Mouse (Mus musculus) CH12.LX (cell line): ENCODE measurements around the gene Hspb11. TPM values are rescaled to one million over a fixed set of nuclear protein-coding genes. Genes with fewer than 3 reads are reported as not detected.

ENCODE experiments used
- DNase-seq: peaks from one replicate; pipeline ENCODE4 v3.0.0-alpha.2; 2013; ENCODE audit errors: extremely low read depth
- H3K27ac ChIP-seq: 2 replicates; pipeline ENCODE4 v1.5.1; 2012; ENCODE audit warnings: low read depth, mild to moderate bottlenecking, control low read depth, moderate library complexity; ENCODE audit not compliant: insufficient read depth
- H3K27me3 ChIP-seq: replicated peaks from 2 replicates; pipeline ENCODE3; 2012; ENCODE audit warnings: inconsistent platforms
- H3K36me3 ChIP-seq, 2 experiments: replicated peaks in 1 of 2; 2 replicates each; pipeline versions ENCODE3 to v1.6.1; 2012; ENCODE audit warnings: inconsistent platforms in 1 of 2, low read length in 1 of 2, mild to moderate bottlenecking in 1 of 2, mixed read lengths in 1 of 2, moderate library complexity in 1 of 2; ENCODE audit not compliant: control insufficient read depth in 1 of 2, insufficient read depth in 1 of 2
- H3K4me1 ChIP-seq, 2 experiments: 2 replicates each; pipeline ENCODE4 v1.6.1; 2012; ENCODE audit warnings: inconsistent platforms in 1 of 2, moderate library complexity in 1 of 2; ENCODE audit not compliant: insufficient read depth in 2 of 2, control insufficient read depth in 1 of 2
- H3K4me2 ChIP-seq: 2 replicates; pipeline ENCODE4 v1.6.1; 2012; ENCODE audit warnings: low read depth, mild to moderate bottlenecking, control low read depth; ENCODE audit not compliant: poor library complexity, insufficient read depth, severe bottlenecking
- H3K4me3 ChIP-seq, 3 experiments: fragments of 150-350 bp in 1 of 3; sonication (generic) in 1 of 3; replicated peaks in 1 of 3; 2 replicates each; pipeline versions ENCODE3 to v1.5.1; 2011 to 2012; ENCODE audit warnings: low read depth in 2 of 3, low read length in 2 of 3, mild to moderate bottlenecking in 2 of 3, moderate library complexity in 2 of 3, control low read depth in 1 of 3, improper control_type of control experiment in 1 of 3, inconsistent platforms in 1 of 3, mixed read lengths in 1 of 3; ENCODE audit not compliant: poor library complexity in 1 of 3
- H3K79me2 ChIP-seq: replicated peaks from 2 replicates; pipeline ENCODE4 v1.6.1; 2012; ENCODE audit warnings: mild to moderate bottlenecking, moderate library complexity; ENCODE audit not compliant: control insufficient read depth, poor library complexity, insufficient read depth, severe bottlenecking; ENCODE audit errors: extremely low read depth
- H3K9ac ChIP-seq: 2 replicates; pipeline ENCODE4 v1.6.1; 2012; ENCODE audit warnings: low read depth, mild to moderate bottlenecking, control low read depth, moderate library complexity; ENCODE audit not compliant: insufficient read depth
- H3K9me3 ChIP-seq: replicated peaks from 2 replicates; pipeline ENCODE3; 2012; ENCODE audit warnings: low read length, inconsistent platforms, mixed read lengths
- CHD2 ChIP-seq: IDR thresholded peaks from 2 replicates; pipeline ENCODE4 v1.6.1; 2011; ENCODE audit warnings: low read length, improper control_type of control experiment
- ELF1 ChIP-seq: IDR thresholded peaks from 2 replicates; pipeline ENCODE4 v1.6.1; 2014; ENCODE audit warnings: low read depth, mild to moderate bottlenecking, inconsistent platforms, low read length, improper control_type of control experiment
- EP300 ChIP-seq: IDR thresholded peaks from 2 replicates; pipeline ENCODE4 v1.6.1; 2011; ENCODE audit warnings: low read length, improper control_type of control experiment
- ETS1 ChIP-seq: conservative IDR thresholded peaks from 2 replicates; pipeline ENCODE4 v1.6.1; 2012; ENCODE audit warnings: low read depth, mild to moderate bottlenecking, inconsistent platforms, low read length, improper control_type of control experiment, moderate library complexity
- HCFC1 ChIP-seq: IDR thresholded peaks from 2 replicates; pipeline ENCODE4 v1.6.1; 2012; ENCODE audit warnings: low read depth, mild to moderate bottlenecking, inconsistent platforms, low read length, improper control_type of control experiment
- IRF4 ChIP-seq: IDR thresholded peaks from 2 replicates; pipeline ENCODE4 v1.6.1; 2014; ENCODE audit warnings: low read depth, mild to moderate bottlenecking, inconsistent platforms, low read length, improper control_type of control experiment
- JUND ChIP-seq: conservative IDR thresholded peaks from 2 replicates; pipeline ENCODE4 v1.6.1; 2011; ENCODE audit warnings: low read depth, low read length, improper control_type of control experiment
- KAT2A ChIP-seq: IDR thresholded peaks from 2 replicates; pipeline ENCODE4 v1.6.1; 2012; ENCODE audit warnings: low read length, improper control_type of control experiment, inconsistent platforms; ENCODE audit not compliant: insufficient replicate concordance
- MAFK ChIP-seq: IDR thresholded peaks from 2 replicates; pipeline ENCODE4 v1.6.1; 2011; ENCODE audit warnings: low read length, improper control_type of control experiment; ENCODE audit not compliant: insufficient replicate concordance
- MAX ChIP-seq: IDR thresholded peaks from 2 replicates; pipeline ENCODE4 v1.6.1; 2011; ENCODE audit warnings: low read length, improper control_type of control experiment
- MAZ ChIP-seq: IDR thresholded peaks from 2 replicates; pipeline ENCODE4 v1.6.1; 2012; ENCODE audit warnings: low read depth, mild to moderate bottlenecking, inconsistent platforms, low read length, improper control_type of control experiment, moderate library complexity
- MEF2A ChIP-seq: IDR thresholded peaks from 2 replicates; pipeline ENCODE4 v1.6.1; 2014; ENCODE audit warnings: low read depth, mild to moderate bottlenecking, inconsistent platforms, low read length, improper control_type of control experiment, borderline replicate concordance
- MYC ChIP-seq: IDR thresholded peaks from 2 replicates; pipeline ENCODE4 v1.6.1; 2011; ENCODE audit warnings: low read depth, mild to moderate bottlenecking, improper control_type of control experiment, low read length
- NELFE ChIP-seq: IDR thresholded peaks from 2 replicates; pipeline ENCODE4 v1.6.1; 2011; ENCODE audit warnings: low read depth, low read length, improper control_type of control experiment
- PAX5 ChIP-seq: IDR thresholded peaks from 2 replicates; pipeline ENCODE4 v1.6.1; 2012; ENCODE audit warnings: low read length, inconsistent platforms, mixed read lengths
- POLR2A ChIP-seq: IDR thresholded peaks from 2 replicates; pipeline ENCODE4 v1.6.1; 2011; ENCODE audit warnings: low read depth, mild to moderate bottlenecking, improper control_type of control experiment, low read length
- RAD21 ChIP-seq: IDR thresholded peaks from 2 replicates; pipeline ENCODE4 v1.6.1; 2011; ENCODE audit warnings: low read depth, mild to moderate bottlenecking, low read length, improper control_type of control experiment, moderate library complexity
- TBP ChIP-seq: conservative IDR thresholded peaks from 2 replicates; pipeline ENCODE4 v1.6.1; 2011; ENCODE audit warnings: low read depth, low read length, improper control_type of control experiment
- USF1 ChIP-seq: IDR thresholded peaks from 2 replicates; pipeline ENCODE4 v1.6.1; 2014; ENCODE audit warnings: low read depth, mild to moderate bottlenecking, inconsistent platforms, low read length, improper control_type of control experiment
- USF2 ChIP-seq: conservative IDR thresholded peaks from 2 replicates; pipeline ENCODE4 v1.6.1; 2011; ENCODE audit warnings: low read depth, low read length, improper control_type of control experiment
- ZC3H11A ChIP-seq: IDR thresholded peaks from 2 replicates; pipeline ENCODE4 v1.6.1; 2012; ENCODE audit warnings: low read depth, mild to moderate bottlenecking, inconsistent platforms, low read length, improper control_type of control experiment
- ZKSCAN1 ChIP-seq: IDR thresholded peaks from 2 replicates; pipeline ENCODE4 v1.6.1; 2012; ENCODE audit warnings: low read depth, inconsistent platforms, low read length, improper control_type of control experiment, borderline replicate concordance
- ZMIZ1 ChIP-seq: IDR thresholded peaks from 2 replicates; pipeline ENCODE4 v1.6.1; 2012; ENCODE audit warnings: low read depth, mild to moderate bottlenecking, inconsistent platforms, low read length, improper control_type of control experiment
- ZNF384 ChIP-seq: IDR thresholded peaks from 2 replicates; pipeline ENCODE4 v1.6.1; 2012; ENCODE audit warnings: low read depth, low read length, improper control_type of control experiment, inconsistent platforms
- dilution Hi-C: fragments of 300-500 bp; cut with MboI; formaldehyde crosslinking; loops from 2 replicates; pipeline ENCODE4 v1.14.3; 2020; ENCODE audit warnings: low sequenced_read_pairs; ENCODE audit not compliant: extremely low pct_unique_long_range_greater_than_20kb, extremely low pct_ligation_motif_present
- in situ Hi-C: fragments of 300-500 bp; cut with MboI; formaldehyde crosslinking; loops from 3 replicates; pipeline ENCODE4 v1.14.3; 2019; ENCODE audit warnings: low sequenced_read_pairs, low pct_ligation_motif_present, low pct_unique_long_range_greater_than_20kb, mixed read lengths
- polyA plus RNA-seq: library from polyadenylated mRNA; unstranded; fragments of >175 nt; gene quantifications from 2 replicates; pipeline ENCODE4 v1.2.1, GENCODE M21; 2012; ENCODE audit warnings: low read depth; ENCODE audit not compliant: insufficient read length
- total RNA-seq, 2 experiments: library from RNA; depleted of rRNA; stranded (reverse); fragments of 300-350 nt in 1 of 2; fragments of >200 nt in 1 of 2; gene quantifications; 2 replicates each; pipeline ENCODE4 v1.2.3; 2012 to 2014

The Hspb11 gene
- total and polyA plus RNA-seq, 3 experiments, result 19.7 to 46.3 (median 38.7) TPM

- no peak overlapping the region for H3K4me2 ChIP-seq
- H3K27me3 ChIP-seq, result no peaks in the 10 kb centered on the region
- H3K9me3 ChIP-seq, result no peaks in the 10 kb centered on the region
- DNase-seq, result no peak
- no peak for TF ChIP-seq JUND
- no peak for TF ChIP-seq CHD2
- TF ChIP-seq ETS1, result no peak
- no peak for TF ChIP-seq EP300
- TF ChIP-seq TBP, result no peak
- TF ChIP-seq ZMIZ1, result no peak
- TF ChIP-seq NELFE, result no peak
- TF ChIP-seq MAX, result no peak
- no peak for TF ChIP-seq ZKSCAN1
- no peak for TF ChIP-seq ELF1
- no peak for TF ChIP-seq ZNF384
- TF ChIP-seq RAD21, result no peak
- TF ChIP-seq ZC3H11A, result no peak
- TF ChIP-seq IRF4, result no peak
- TF ChIP-seq, all 38 proteins: peak for 0
- H3K4me3 ChIP-seq, result no peak overlapping the region
- no peaks in the 10 kb centered on the region for H3K4me1 ChIP-seq
- no peak overlapping the region for H3K9ac ChIP-seq
- peaks cover 39 to 73% of the 10 kb centered on the region in 2 experiments for H3K36me3 ChIP-seq
- dilution Hi-C loops (no loop called here), in situ Hi-C loops (no loop called here)
- no peaks in the 10 kb centered on the region for H3K79me2 ChIP-seq
- H3K27ac ChIP-seq, result no peak overlapping the region
These were observed 46.4 kb upstream of the Hspb11 start for GRCm38 (mm10) chr4:107207016-107207415.

- no peak for DNase-seq
- Histone ChIP-seq H3K4me2 (no peak within 1 kb of the TSS), H3K9ac (no peak within 1 kb of the TSS), H3K9me3 (no peaks in the 10 kb centered on the region)
- in situ Hi-C loops, result no loop called here
- TF ChIP-seq USF2 (no peak), MYC (no peak), HCFC1 (no peak), RAD21 (no peak), POLR2A (no peak), MEF2A (no peak), ZMIZ1 (no peak), KAT2A (no peak), JUND (no peak), MAFK (no peak), PAX5 (no peak), ZNF384 (no peak), USF1 (no peak), MAX (no peak), MAZ (no peak), EP300 (no peak)
- TF ChIP-seq, all 38 proteins: peak for 0
- Histone ChIP-seq H3K36me3 (peaks cover 24 to 58% of the 10 kb centered on the region in 2 experiments), H3K27ac (no peak within 1 kb of the TSS), H3K4me1 (peaks cover 7 to 11% of the 10 kb centered on the region in 2 experiments), H3K79me2 (no peaks in the 10 kb centered on the region), H3K27me3 (no peaks in the 10 kb centered on the region), H3K4me3 (no peak within 1 kb of the TSS)
- dilution Hi-C loops, result no loop called here
These were observed 44.5 kb upstream of the Hspb11 start, which contains the start of gene Ldlrad1 for GRCm38 (mm10) chr4:107208880-107209279. TSS of gene Ldlrad1 (plus strand) at chr4:107209180.
